Mouse (Mus musculus): ENCODE data around the gene Phf5a. TPM values are rescaled to one million over a fixed set of nuclear protein-coding genes. Genes with fewer than 3 reads are reported as not detected.

Gene Phf5a
- polyA plus RNA-seq (2012; rRNA removed), result 71.7 and 87.9 TPM in 2 replicates

- no peak for TF ChIP-seq POLR2A (IDR thresholded peaks at IDR 0.05; ENCODE audit: control insufficient read depth, extremely low read depth, insufficient read depth, low read length, poor library complexity)
- TF ChIP-seq CTCF (IDR thresholded peaks at IDR 0.05; ENCODE audit: borderline replicate concordance, control insufficient read depth, extremely low read depth, insufficient read depth, low read length, poor library complexity), result no peak
- under 1% methylated on average over 30 of the region's 30 CpGs for WGBS
- DNase-seq, result peak; percentile 81
- Histone ChIP-seq H3K4me1 (replicated peaks; ENCODE audit: control insufficient read depth, insufficient read depth, low read length) (peaks cover 9% of the 10 kb centered on the region; the same call in 1 of the 2 replicates), H3K27me3 (ENCODE audit: control insufficient read depth, insufficient read depth, low read length) (no peaks in the 10 kb centered on the region), H3K27ac (ENCODE audit: control insufficient read depth, insufficient read depth, low read length) (peak within 1 kb of the TSS; percentile 90), H3K36me3 (ENCODE audit: control insufficient read depth, insufficient read depth, low read length) (peaks cover 36% of the 10 kb centered on the region), H3K4me3 (ENCODE audit: control insufficient read depth, insufficient read depth, low read length) (peak within 1 kb of the TSS; percentile 70)
These were observed at the start of gene Phf5a for GRCm38 (mm10) chr15:81871604-81872261. TSS of gene Phf5a (minus strand) at chr15:81871911.

- Histone ChIP-seq H3K27me3 (ENCODE audit: control insufficient read depth, insufficient read depth, low read length) (no peaks in the 10 kb centered on the region), H3K4me1 (replicated peaks; ENCODE audit: control insufficient read depth, insufficient read depth, low read length) (peaks cover 16% of the 10 kb centered on the region), H3K36me3 (ENCODE audit: control insufficient read depth, insufficient read depth, low read length) (peaks cover 3% of the 10 kb centered on the region; the same call in 1 of the 2 replicates), H3K4me3 (ENCODE audit: control insufficient read depth, insufficient read depth, low read length) (no peak overlapping the region), H3K27ac (ENCODE audit: control insufficient read depth, insufficient read depth, low read length) (no peak overlapping the region)
- DNase-seq, result no peak
- TF ChIP-seq POLR2A (IDR thresholded peaks at IDR 0.05; ENCODE audit: control insufficient read depth, extremely low read depth, insufficient read depth, low read length, poor library complexity), result no peak
- no peak for TF ChIP-seq CTCF (IDR thresholded peaks at IDR 0.05; ENCODE audit: borderline replicate concordance, control insufficient read depth, extremely low read depth, insufficient read depth, low read length, poor library complexity)
- 87% methylated on average over 5 of the region's 5 CpGs for WGBS
These were observed 49.5 kb upstream of the Phf5a start for GRCm38 (mm10) chr15:81921255-81921654.

- no peak for DNase-seq
- 95% methylated on average over 10 of the region's 10 CpGs for WGBS
- H3K4me3 ChIP-seq (ENCODE audit: control insufficient read depth, insufficient read depth, low read length), result no peak overlapping the region
- H3K36me3 ChIP-seq (ENCODE audit: control insufficient read depth, insufficient read depth, low read length), result peaks cover 9% of the 10 kb centered on the region
- no peaks in the 10 kb centered on the region for H3K27me3 ChIP-seq (ENCODE audit: control insufficient read depth, insufficient read depth, low read length)
- no peak for TF ChIP-seq POLR2A (IDR thresholded peaks at IDR 0.05; ENCODE audit: control insufficient read depth, extremely low read depth, insufficient read depth, low read length, poor library complexity)
- TF ChIP-seq CTCF (IDR thresholded peaks at IDR 0.05; ENCODE audit: borderline replicate concordance, control insufficient read depth, extremely low read depth, insufficient read depth, low read length, poor library complexity), result no peak
- H3K27ac ChIP-seq (ENCODE audit: control insufficient read depth, insufficient read depth, low read length), result no peak overlapping the region
- peaks cover 14% of the 10 kb centered on the region for H3K4me1 ChIP-seq (replicated peaks; ENCODE audit: control insufficient read depth, insufficient read depth, low read length)
These were observed 49.0 kb upstream of the Phf5a start for GRCm38 (mm10) chr15:81920546-81921217.

- peaks cover 23% of the 10 kb centered on the region for H3K36me3 ChIP-seq (ENCODE audit: control insufficient read depth, insufficient read depth, low read length)
- DNase-seq, result no peak
These were observed 47.4 kb upstream of the Phf5a start for GRCm38 (mm10) chr15:81919062-81919461.

GRCm38 (mm10) chr15:81917621-81918463 lies 46.1 kb upstream of the Phf5a start:
- peaks cover 36% of the 10 kb centered on the region for H3K36me3 ChIP-seq (ENCODE audit: control insufficient read depth, insufficient read depth, low read length)
- H3K4me3 ChIP-seq (ENCODE audit: control insufficient read depth, insufficient read depth, low read length), result no peak overlapping the region
- DNase-seq, result peak; percentile 84
- no peak overlapping the region for H3K27ac ChIP-seq (ENCODE audit: control insufficient read depth, insufficient read depth, low read length)
- H3K4me1 ChIP-seq (replicated peaks; ENCODE audit: control insufficient read depth, insufficient read depth, low read length), result no peaks in the 10 kb centered on the region
- WGBS, result 68% methylated on average over 6 of the region's 6 CpGs
- TF ChIP-seq POLR2A (IDR thresholded peaks at IDR 0.05; ENCODE audit: control insufficient read depth, extremely low read depth, insufficient read depth, low read length, poor library complexity) (no peak), CTCF (IDR thresholded peaks at IDR 0.05; ENCODE audit: borderline replicate concordance, control insufficient read depth, extremely low read depth, insufficient read depth, low read length, poor library complexity) (peak; percentile 80; the same call in 1 of the 2 replicates)
- no peaks in the 10 kb centered on the region for H3K27me3 ChIP-seq (ENCODE audit: control insufficient read depth, insufficient read depth, low read length)

More at GRCm38 (mm10) chr15:81919062-81919461, 47.4 kb upstream of the Phf5a start:
- WGBS, result 86% methylated on average over 5 of the region's 5 CpGs
- TF ChIP-seq CTCF (IDR thresholded peaks at IDR 0.05; ENCODE audit: borderline replicate concordance, control insufficient read depth, extremely low read depth, insufficient read depth, low read length, poor library complexity) (no peak), POLR2A (IDR thresholded peaks at IDR 0.05; ENCODE audit: control insufficient read depth, extremely low read depth, insufficient read depth, low read length, poor library complexity) (no peak)
- Histone ChIP-seq H3K4me1 (replicated peaks; ENCODE audit: control insufficient read depth, insufficient read depth, low read length) (no peaks in the 10 kb centered on the region), H3K27ac (ENCODE audit: control insufficient read depth, insufficient read depth, low read length) (no peak overlapping the region), H3K27me3 (ENCODE audit: control insufficient read depth, insufficient read depth, low read length) (no peaks in the 10 kb centered on the region), H3K4me3 (ENCODE audit: control insufficient read depth, insufficient read depth, low read length) (no peak overlapping the region)

GRCm38 (mm10) chr15:81917201-81917600 lies 45.5 kb upstream of the Phf5a start:
- Histone ChIP-seq H3K4me1 (replicated peaks; ENCODE audit: control insufficient read depth, insufficient read depth, low read length) (no peaks in the 10 kb centered on the region), H3K27me3 (ENCODE audit: control insufficient read depth, insufficient read depth, low read length) (no peaks in the 10 kb centered on the region), H3K4me3 (ENCODE audit: control insufficient read depth, insufficient read depth, low read length) (no peak overlapping the region), H3K36me3 (ENCODE audit: control insufficient read depth, insufficient read depth, low read length) (peaks cover 36% of the 10 kb centered on the region), H3K27ac (ENCODE audit: control insufficient read depth, insufficient read depth, low read length) (no peak overlapping the region)
- WGBS, result 89% methylated on average over 12 of the region's 12 CpGs
- DNase-seq, result no peak
- TF ChIP-seq CTCF (IDR thresholded peaks at IDR 0.05; ENCODE audit: borderline replicate concordance, control insufficient read depth, extremely low read depth, insufficient read depth, low read length, poor library complexity), result no peak
- TF ChIP-seq POLR2A (IDR thresholded peaks at IDR 0.05; ENCODE audit: control insufficient read depth, extremely low read depth, insufficient read depth, low read length, poor library complexity), result no peak
